Mouse (Mus musculus) forelimb bud, embryonic 11.5 days (tissue): ENCODE measurements around the gene Rpl35.
"Not testable (repeated sequence)": the region's sequence is repeated elsewhere in the genome, so short reads cannot be mapped to it uniquely, and the experiment has no call there.

ENCODE experiments used
- DNase-seq: peaks from one replicate; pipeline ENCODE4 v3.0.0-alpha.2; 2012; ENCODE audit warnings: low read depth, low spot score

Gene Rpl35

DNA sequence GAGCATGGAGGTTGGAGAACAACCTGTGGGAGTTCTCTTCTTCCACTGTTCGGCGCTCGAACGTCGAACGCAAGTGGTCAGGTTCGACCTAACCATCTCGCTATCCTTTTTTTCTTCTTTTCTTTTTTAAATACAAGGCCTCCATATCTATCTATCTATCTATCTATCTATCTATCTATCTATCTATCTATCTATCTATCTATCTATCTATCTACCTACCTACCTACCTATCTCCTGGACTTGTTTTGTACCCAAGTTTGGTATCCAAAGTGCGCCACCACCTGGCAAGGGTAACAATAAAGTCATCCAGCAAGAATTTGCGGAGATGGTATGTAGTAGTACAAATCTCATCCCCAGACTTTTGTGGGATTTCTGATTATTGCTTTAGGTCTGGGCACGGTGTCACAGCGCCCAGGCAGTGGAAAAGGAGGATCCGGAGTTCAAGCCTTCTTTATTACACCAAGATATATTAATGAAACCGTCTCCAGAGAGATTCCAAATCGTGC, at the start of gene Rpl35:
Gene Rpl35, minus strand, starts transcription at position 51 of the 506 bp plus-strand sequence.
- no peak for DNase-seq

GRCm38 (mm10) chr2:39048515-39048914, 43.1 kb upstream of the Rpl35 start:
- no peak for DNase-seq

DNA sequence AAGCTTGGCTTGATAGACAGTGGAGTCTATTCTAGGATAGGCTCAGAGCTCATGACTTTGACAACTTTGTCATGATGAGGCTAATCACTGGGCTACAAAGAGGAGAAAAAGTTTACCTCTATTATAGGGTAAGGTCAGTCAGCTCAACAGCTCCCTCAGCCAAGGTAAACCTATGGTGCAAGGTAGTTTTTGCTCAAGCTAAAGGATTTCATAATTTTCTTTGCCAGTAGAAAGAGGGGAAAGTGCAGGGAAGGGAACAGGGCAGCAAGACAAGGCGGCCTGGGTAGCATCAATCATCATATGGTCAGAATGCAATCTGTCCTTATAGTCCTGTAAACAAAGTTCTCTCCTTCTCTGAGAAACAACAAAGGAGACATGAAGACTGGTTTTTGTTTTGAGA, 34.8 kb upstream of the Rpl35 start:
- DNase-seq: no peak

DNA sequence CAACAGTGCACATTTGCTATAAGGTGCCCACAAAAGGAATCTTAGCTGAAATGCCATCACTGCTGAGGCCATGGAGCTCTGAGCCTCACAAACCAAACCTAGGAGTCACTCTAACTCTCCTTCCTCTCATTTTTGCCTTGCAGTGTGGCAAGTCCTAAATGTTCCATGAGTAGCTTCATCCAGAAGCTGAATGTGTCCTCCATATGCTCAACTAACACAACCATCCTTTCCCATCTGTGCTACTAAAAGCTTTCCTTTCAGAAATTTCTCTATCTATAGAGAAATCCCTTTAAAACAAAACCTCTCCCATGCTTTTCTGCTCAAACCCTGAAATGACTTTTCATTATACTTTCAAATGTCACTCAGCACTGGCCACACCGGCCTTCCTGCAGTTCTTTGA, 26.2 kb upstream of the Rpl35 start:
- DNase-seq: no peak

- no peak for DNase-seq
Observed at GRCm38 (mm10) chr2:39020004-39020403, 14.6 kb upstream of the Rpl35 start.

DNA sequence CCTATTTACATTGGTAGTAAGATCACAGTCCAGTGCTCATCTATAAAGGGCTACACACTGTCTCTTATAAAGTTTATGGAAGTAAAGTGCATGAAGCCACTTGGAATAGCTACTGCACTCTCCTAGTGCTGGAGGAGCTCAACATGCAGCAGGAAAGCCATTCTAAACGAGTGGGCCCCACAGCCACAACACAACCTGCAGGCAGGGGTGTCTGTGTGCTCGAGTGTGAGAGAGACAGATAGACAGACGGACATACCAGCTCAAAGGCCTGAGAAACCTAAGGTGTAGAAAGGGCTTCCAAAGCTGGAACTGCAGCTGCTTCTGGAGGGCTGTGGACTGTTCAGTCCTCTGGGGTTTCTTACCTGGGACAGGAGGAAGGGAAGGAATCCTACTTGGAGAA, 11.2 kb upstream of the Rpl35 start:
- no peak for DNase-seq

- no peak for DNase-seq
Observed at GRCm38 (mm10) chr2:39012768-39013279, 7.4 kb upstream of the Rpl35 start.

DNA sequence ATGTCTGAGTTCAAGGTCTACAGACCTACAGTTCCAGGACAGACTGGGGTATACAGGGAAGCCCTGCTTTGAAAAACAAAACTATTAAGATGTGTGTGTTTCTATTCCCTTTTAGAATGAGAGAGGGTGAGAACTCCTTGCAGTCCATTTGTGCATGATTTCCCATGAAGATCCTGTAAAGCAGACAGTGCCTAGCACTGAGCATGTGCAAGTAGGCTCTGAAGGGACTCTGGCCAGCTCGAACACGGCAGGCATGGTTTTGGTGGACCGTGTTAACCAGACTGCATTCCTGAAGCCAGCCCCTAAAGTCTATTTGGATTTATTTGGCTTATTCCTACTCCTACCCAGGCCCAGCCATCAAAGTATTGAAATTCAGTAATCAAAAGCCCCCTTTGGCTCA, 6.5 kb upstream of the Rpl35 start:
- DNase-seq: no peak

DNA sequence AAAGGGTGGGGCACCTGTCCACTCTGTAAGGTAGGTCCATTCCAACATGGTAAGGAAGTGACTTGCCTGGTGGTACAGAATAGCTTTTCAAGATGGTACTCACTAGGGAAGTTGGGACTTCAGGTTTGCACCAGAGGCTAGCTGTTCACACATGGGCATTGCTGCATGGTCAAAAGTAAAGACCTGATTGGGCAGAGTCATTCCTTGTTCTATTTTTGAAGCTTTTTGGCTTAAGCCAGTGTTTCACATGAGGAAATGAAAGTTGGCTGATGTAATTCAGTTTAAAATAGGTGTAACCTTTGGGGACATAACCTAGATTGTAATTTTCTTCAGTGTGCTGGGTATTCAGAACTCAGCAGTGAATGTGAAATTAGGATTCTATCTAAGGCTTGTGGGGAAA, 5.8 kb upstream of the Rpl35 start:
- no peak for DNase-seq

DNA sequence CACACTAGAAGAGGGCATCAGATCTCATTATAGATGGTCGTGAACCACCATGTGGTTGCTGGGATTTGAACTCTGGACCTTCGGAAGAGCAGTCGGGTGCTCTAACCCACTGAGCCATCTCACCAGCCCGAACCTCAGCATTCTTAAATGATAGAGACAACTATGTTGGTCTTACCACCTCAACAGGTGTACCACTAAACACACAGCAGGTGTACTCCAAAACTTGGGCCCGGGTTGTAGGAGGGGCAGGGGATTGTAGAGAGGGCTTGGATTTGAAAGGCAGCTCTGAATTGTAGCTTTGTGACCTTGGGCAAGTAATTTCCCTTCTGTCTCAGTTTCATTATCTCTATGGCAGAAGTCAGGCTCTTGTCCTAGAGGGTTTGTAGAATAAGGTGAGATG, 4.7 kb upstream of the Rpl35 start:
- not testable (repeated sequence) for DNase-seq

GRCm38 (mm10) chr2:39008954-39009365, 3.5 kb upstream of the Rpl35 start:
- DNase-seq: no peak

DNA sequence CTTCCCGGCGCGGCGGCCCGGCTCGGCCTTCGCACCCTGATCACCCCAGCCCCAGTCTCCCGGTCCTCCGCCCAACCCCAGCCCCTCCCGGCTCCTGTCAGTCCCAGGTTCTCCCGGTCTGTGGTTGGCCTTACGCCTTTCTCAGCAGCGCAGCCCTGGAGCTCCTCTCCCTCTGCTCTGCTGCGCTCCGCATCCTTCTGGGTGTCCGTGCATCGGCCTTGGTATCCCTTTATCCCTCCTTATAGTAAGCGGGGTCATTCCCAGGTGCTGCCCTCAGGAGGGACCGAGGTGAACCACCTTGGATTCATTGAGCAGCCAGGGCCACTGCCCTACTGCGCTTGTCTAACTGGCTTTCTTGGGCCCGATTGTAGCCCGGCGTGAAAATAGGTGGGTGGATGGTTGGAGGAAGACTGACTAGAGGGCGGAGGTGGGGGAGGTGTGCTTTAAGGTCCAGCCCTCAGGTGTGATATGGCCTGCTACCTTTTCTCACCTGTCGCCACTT, 3.0 kb upstream of the Rpl35 start:
- no peak for DNase-seq

GRCm38 (mm10) chr2:39007865-39008264, 2.4 kb upstream of the Rpl35 start:
- peak; percentile 88 for DNase-seq

- no peak for DNase-seq
Observed at GRCm38 (mm10) chr2:39006149-39006730, 816 bp upstream of the Rpl35 start.

GRCm38 (mm10) chr2:39004880-39005435, 466 bp downstream of the Rpl35 start, which contains the start of gene Arpc5l:
Gene Arpc5l (plus strand): TSS chr2:39005348.
- DNase-seq: peak; percentile 85

GRCm38 (mm10) chr2:39004372-39004771, 1.1 kb downstream of the Rpl35 start:
- no peak for DNase-seq

GRCm38 (mm10) chr2:39003512-39003911, 1.9 kb downstream of the Rpl35 start:
- no peak for DNase-seq

GRCm38 (mm10) chr2:39003106-39003505, 2.3 kb downstream of the Rpl35 start:
- DNase-seq: no peak

DNA sequence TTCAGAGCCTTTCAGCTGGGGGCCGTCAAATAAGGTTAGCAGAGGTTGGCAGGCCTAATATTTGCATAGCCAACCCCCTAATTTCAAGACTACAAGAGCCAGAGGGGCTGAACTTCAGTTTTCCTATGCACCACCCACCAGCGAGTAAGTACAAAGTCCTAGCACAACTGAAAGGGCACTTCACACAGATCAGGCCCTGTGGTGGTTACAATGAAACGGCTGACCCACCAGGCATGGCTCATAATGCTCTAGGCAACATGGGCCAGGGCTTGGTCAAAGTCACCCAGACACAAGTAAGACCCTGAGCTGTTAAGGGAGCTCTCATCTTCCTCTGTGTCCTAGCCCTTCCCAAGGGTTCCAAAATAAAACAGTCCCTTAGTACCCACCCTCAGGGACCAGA, 3.6 kb downstream of the Rpl35 start:
- no peak for DNase-seq

DNA sequence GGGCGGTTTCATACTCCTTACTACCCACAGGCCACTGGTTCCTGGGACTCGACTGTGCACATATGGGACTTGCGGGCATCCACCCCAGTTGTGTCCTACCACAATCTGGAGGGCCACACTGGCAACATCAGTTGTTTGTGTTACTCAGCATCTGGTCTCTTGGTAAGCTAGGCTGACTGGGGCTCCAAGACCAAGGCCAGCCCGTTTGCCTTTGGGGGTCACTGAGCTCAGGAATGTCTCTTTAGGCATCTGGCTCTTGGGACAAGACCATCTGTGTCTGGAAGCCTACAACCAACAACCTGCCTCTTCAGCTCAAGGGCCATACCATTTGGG, 4.9 kb downstream of the Rpl35 start:
- no peak for DNase-seq

DNA sequence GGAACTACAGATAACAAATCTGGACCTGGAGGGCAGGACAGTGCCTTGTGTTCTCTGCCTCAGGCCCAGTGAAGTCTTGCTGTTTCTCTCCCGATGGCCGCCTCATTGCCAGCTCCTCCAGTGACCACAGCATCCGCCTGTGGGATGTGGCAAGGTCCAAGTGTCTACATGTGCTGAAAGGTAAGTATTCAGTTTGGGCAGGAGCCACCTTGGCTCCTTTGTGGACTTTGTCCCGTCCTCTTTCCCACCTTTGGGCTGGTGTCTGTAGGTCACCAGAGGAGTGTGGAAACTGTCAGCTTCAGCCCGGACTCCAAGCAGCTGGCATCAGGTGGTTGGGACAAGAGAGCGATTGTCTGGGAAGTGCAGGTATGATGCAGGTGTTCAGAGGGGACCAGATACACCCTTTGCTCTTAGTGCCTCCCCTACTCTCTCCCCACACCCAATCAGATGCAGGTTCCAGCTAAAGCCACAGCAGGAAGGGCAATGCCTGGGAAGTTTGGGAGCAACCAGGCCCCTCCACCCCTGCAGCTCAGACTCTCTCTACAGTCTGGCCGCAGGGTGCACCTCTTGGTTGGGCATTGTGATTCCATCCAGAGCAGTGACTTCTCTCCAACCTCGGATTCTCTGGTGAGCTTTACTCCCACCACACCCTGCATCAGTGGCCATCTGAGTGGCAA, 5.4 kb downstream of the Rpl35 start:
- DNase-seq: no peak

- DNase-seq: no peak
Observed at GRCm38 (mm10) chr2:38999381-38999780, 6.0 kb downstream of the Rpl35 start.
